Mouse (Mus musculus) kidney, embryonic 16.5 days (tissue): ENCODE measurements around the gene Synpo2l. TPM values are rescaled to one million over a fixed set of nuclear protein-coding genes. Genes with fewer than 3 reads are reported as not detected.

Experiments
- ATAC-seq: fragments of 200-750 bp; cut with Nextera tagmentation; 2 replicates; pipeline ENCODE4 v1.8.0; 2017; ENCODE audit warnings: moderate TSS enrichment; ENCODE audit not compliant: low FRiP score, low TSS enrichment
- H3K27ac ChIP-seq: fragments of 300-500 bp; sonication (generic); 2 replicates; pipeline ENCODE4 v1.5.1; 2014; ENCODE audit warnings: low read length
- H3K27me3 ChIP-seq: fragments of 300-500 bp; sonication (generic); 2 replicates; pipeline ENCODE4 v1.6.1; 2014; ENCODE audit warnings: low read length, control low read depth, mixed read lengths; ENCODE audit not compliant: insufficient read depth
- H3K36me3 ChIP-seq: fragments of 300-500 bp; sonication (generic); 2 replicates; pipeline ENCODE4 v1.6.1; 2014; ENCODE audit warnings: low read length, control low read depth, mixed read lengths; ENCODE audit not compliant: insufficient read depth
- H3K4me1 ChIP-seq: fragments of 300-500 bp; sonication (generic); 2 replicates; pipeline ENCODE4 v1.6.1; 2014; ENCODE audit warnings: low read length, control low read depth, mixed read lengths; ENCODE audit not compliant: insufficient read depth
- H3K4me2 ChIP-seq: fragments of 300-500 bp; sonication (generic); replicated peaks from 2 replicates; pipeline ENCODE4 v1.6.1; 2014; ENCODE audit warnings: low read depth, low read length
- H3K4me3 ChIP-seq: fragments of 300-500 bp; sonication (generic); 2 replicates; pipeline ENCODE4 v1.5.1; 2014; ENCODE audit warnings: mild to moderate bottlenecking, low read length
- H3K9ac ChIP-seq: fragments of 300-500 bp; sonication (generic); replicated peaks from 2 replicates; pipeline ENCODE4 v1.6.1; 2014; ENCODE audit warnings: low read length
- H3K9me3 ChIP-seq: fragments of 300-500 bp; sonication (generic); 2 replicates; pipeline ENCODE4 v1.6.1; 2016; ENCODE audit warnings: low read length, control low read depth
- WGBS: fragments of 180-500 bp; shearing (Covaris S2); extraction: QIAGEN DNeasy Blood & Tissue Kit; methylation state at CpG from one replicate; pipeline ENCODE4 v1.1.7; 2014; 5-methylcytosine and 5-hydroxymethylcytosine counted together
- polyA plus RNA-seq: library from polyadenylated mRNA; unstranded; fragments of >200 nt; fragmentation: Nextera tagmentation; extraction: Ambion mirVana; gene quantifications from 2 replicates; pipeline ENCODE4 v1.2.1, GENCODE M21; 2015

The Synpo2l gene
- polyA plus RNA-seq, 1 experiment from 2014 or later = 1.2 TPM

- H3K4me1 ChIP-seq = peaks cover 61% of the 10 kb centered on the region
- no peaks in the 10 kb centered on the region for H3K9me3 ChIP-seq
- no peak overlapping the region for H3K4me2 ChIP-seq
- ATAC-seq = no peak
- no peak overlapping the region for H3K9ac ChIP-seq
- H3K27me3 ChIP-seq = no peaks in the 10 kb centered on the region
- peaks cover 10% of the 10 kb centered on the region for H3K36me3 ChIP-seq
- no peak overlapping the region for H3K27ac ChIP-seq
- no peak overlapping the region for H3K4me3 ChIP-seq
- WGBS = 81% methylated on average over 2 of the region's 2 CpGs
Measured at GRCm38 (mm10) chr14:20698515-20698914, 30.4 kb upstream of the Synpo2l start.

GRCm38 (mm10) chr14:20696986-20697385 is 28.8 kb upstream of the Synpo2l start:
- no peak for ATAC-seq
- 5% methylated on average over 1 of the region's 1 CpGs for WGBS

GRCm38 (mm10) chr14:20695761-20696520 is 27.8 kb upstream of the Synpo2l start:
- Histone ChIP-seq H3K4me1 (peaks cover 47% of the 10 kb centered on the region), H3K9me3 (no peaks in the 10 kb centered on the region), H3K27me3 (no peaks in the 10 kb centered on the region), H3K4me2 (peak overlapping the region; percentile 72), H3K36me3 (peaks cover 34% of the 10 kb centered on the region), H3K9ac (peak overlapping the region; percentile 93), H3K27ac (peak overlapping the region; percentile 99), H3K4me3 (peak overlapping the region; percentile 86)
- no peak for ATAC-seq
- WGBS = 9% methylated on average over 27 of the region's 27 CpGs

More at GRCm38 (mm10) chr14:20696986-20697385, 28.8 kb upstream of the Synpo2l start:
- Histone ChIP-seq H3K4me1 (peaks cover 58% of the 10 kb centered on the region), H3K4me3 (peak overlapping the region; percentile 86), H3K4me2 (peak overlapping the region; percentile 72), H3K9me3 (no peaks in the 10 kb centered on the region), H3K27me3 (no peaks in the 10 kb centered on the region), H3K27ac (no peak overlapping the region), H3K9ac (no peak overlapping the region; the same call in 1 of the 2 replicates), H3K36me3 (peaks cover 24% of the 10 kb centered on the region)

GRCm38 (mm10) chr14:20694884-20695760 is 27.0 kb upstream of the Synpo2l start, which contains the start of gene Fut11:
Gene Fut11 (plus strand): TSS chr14:20694968.
- H3K27ac ChIP-seq = peak within 1 kb of the TSS; percentile 99
- WGBS = under 1% methylated on average over 111 of the region's 111 CpGs
- peak within 1 kb of the TSS; percentile 86 for H3K4me3 ChIP-seq
- peaks cover 47% of the 10 kb centered on the region for H3K4me1 ChIP-seq
- peak; percentile 95 for ATAC-seq
- no peaks in the 10 kb centered on the region for H3K27me3 ChIP-seq
- H3K9me3 ChIP-seq = no peaks in the 10 kb centered on the region
- H3K36me3 ChIP-seq = peaks cover 39% of the 10 kb centered on the region
- peak within 1 kb of the TSS; percentile 72 for H3K4me2 ChIP-seq
- H3K9ac ChIP-seq = peak within 1 kb of the TSS; percentile 93

GRCm38 (mm10) chr14:20694185-20694883 is 26.2 kb upstream of the Synpo2l start:
- Histone ChIP-seq H3K9ac (peak overlapping the region; percentile 93), H3K27me3 (no peaks in the 10 kb centered on the region), H3K36me3 (peaks cover 47% of the 10 kb centered on the region), H3K4me2 (peak overlapping the region; percentile 72), H3K4me1 (peaks cover 44% of the 10 kb centered on the region), H3K27ac (peak overlapping the region; percentile 99), H3K4me3 (peak overlapping the region; percentile 86), H3K9me3 (no peaks in the 10 kb centered on the region)
- ATAC-seq = peak; percentile 29
- WGBS = 43% methylated on average over 13 of the region's 13 CpGs

- 88% methylated on average over 10 of the region's 10 CpGs for WGBS
- Histone ChIP-seq H3K9me3 (no peaks in the 10 kb centered on the region), H3K4me1 (peaks cover 37% of the 10 kb centered on the region), H3K9ac (no peak overlapping the region), H3K4me3 (no peak overlapping the region), H3K4me2 (no peak overlapping the region), H3K36me3 (peaks cover 54% of the 10 kb centered on the region), H3K27me3 (no peaks in the 10 kb centered on the region), H3K27ac (no peak overlapping the region)
- ATAC-seq = no peak
Measured at GRCm38 (mm10) chr14:20693589-20694101, 25.5 kb upstream of the Synpo2l start.

GRCm38 (mm10) chr14:20691772-20692171 is 23.6 kb upstream of the Synpo2l start:
- Histone ChIP-seq H3K9ac (no peak overlapping the region), H3K36me3 (peaks cover 72% of the 10 kb centered on the region), H3K9me3 (no peaks in the 10 kb centered on the region), H3K4me2 (no peak overlapping the region), H3K4me3 (no peak overlapping the region), H3K27ac (no peak overlapping the region), H3K27me3 (no peaks in the 10 kb centered on the region), H3K4me1 (peaks cover 20% of the 10 kb centered on the region)
- 91% methylated on average over 6 of the region's 6 CpGs for WGBS
- no peak for ATAC-seq

- WGBS = 91% methylated on average over 2 of the region's 2 CpGs
- no peak overlapping the region for H3K27ac ChIP-seq
- H3K4me3 ChIP-seq = no peak overlapping the region
- peaks cover 94% of the 10 kb centered on the region for H3K36me3 ChIP-seq
- no peak overlapping the region for H3K4me2 ChIP-seq
- ATAC-seq = no peak
- H3K27me3 ChIP-seq = no peaks in the 10 kb centered on the region
- no peaks in the 10 kb centered on the region for H3K9me3 ChIP-seq
- H3K9ac ChIP-seq = no peak overlapping the region
- H3K4me1 ChIP-seq = peaks cover 3% of the 10 kb centered on the region; the same call in 1 of the 2 replicates
Measured at GRCm38 (mm10) chr14:20689009-20689408, 20.9 kb upstream of the Synpo2l start.

- Histone ChIP-seq H3K27ac (no peak overlapping the region), H3K27me3 (no peaks in the 10 kb centered on the region), H3K36me3 (peaks cover 94% of the 10 kb centered on the region), H3K4me3 (no peak overlapping the region), H3K9ac (no peak overlapping the region), H3K4me2 (no peak overlapping the region), H3K9me3 (no peaks in the 10 kb centered on the region), H3K4me1 (no peaks in the 10 kb centered on the region)
- 96% methylated on average over 3 of the region's 3 CpGs for WGBS
- ATAC-seq = no peak
Measured at GRCm38 (mm10) chr14:20686576-20686975, 18.4 kb upstream of the Synpo2l start.
